5 mouse cellular contexts compared by ENCODE assay signal in the genomic region with DNA sequence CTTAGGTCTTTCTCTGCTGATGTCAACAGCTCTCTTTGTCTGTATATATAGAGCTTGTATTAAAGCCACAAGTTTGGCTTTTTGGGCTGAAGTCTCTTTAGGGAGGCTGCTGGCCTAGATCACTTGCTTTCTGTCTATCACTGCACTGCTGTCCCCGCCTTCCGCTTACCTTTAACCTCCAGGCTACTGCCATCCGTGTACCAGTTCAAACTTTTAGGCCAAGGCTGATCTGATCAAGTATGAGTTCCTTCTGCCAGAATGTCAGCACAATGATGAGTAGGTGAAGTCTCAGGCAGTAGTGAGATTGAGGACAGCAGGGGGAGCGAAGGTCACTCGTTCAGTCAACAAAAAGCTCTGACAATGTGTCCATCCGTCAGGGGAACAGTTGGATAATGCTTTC. TPM values are rescaled to one million over a fixed set of nuclear protein-coding genes. Genes with fewer than 3 reads are reported as not detected.
DNase-seq lines count a peak whose midpoint lies in the region; ATAC-seq and TF ChIP-seq lines count a peak whose summit lies in the region.
"Not testable (repeated sequence)": the region's sequence is repeated elsewhere in the genome, so short reads cannot be mapped to it uniquely, and the experiment has no call there.

No protein-coding gene starts in this region.

- H3K27ac ChIP-seq in liver, adult 2 months (replicated peaks; ENCODE audit: insufficient read depth, low read depth, low read length) = not testable (repeated sequence)
- peak overlapping the region; percentile 76 for H3K27ac ChIP-seq in liver, postnatal 0 days (ENCODE audit: low read depth)

- TF ChIP-seq EP300 in liver, postnatal 0 days (IDR thresholded peaks at IDR 0.05; ENCODE audit: low read depth) = not testable (repeated sequence)

- not testable (repeated sequence) for H3K79me2 ChIP-seq in liver, adult 2 months (ENCODE audit: control insufficient read depth, insufficient read depth, low read length)

- peak; percentile 77 for ATAC-seq in liver, postnatal 0 days

- peak; percentile 19 to 75 for DNase-seq in adrenal gland, adult (ENCODE audit: inconsistent age in 2 of 2, low spot score in 1 of 2)
- peak; percentile 19 for DNase-seq in adrenal gland, adult 8-10 months
- DNase-seq in adrenal gland, postnatal 14 days = peak; percentile 29
- peak; percentile 91 for DNase-seq in liver, adult 2 months (ENCODE audit: extremely low read depth, low read depth, low spot score)
- DNase-seq in liver, postnatal 0 days = not testable (repeated sequence)

- not testable (repeated sequence) for H3K4me2 ChIP-seq in liver, postnatal 0 days (ENCODE audit: low read depth, low read length)

- not testable (repeated sequence) for H3K27me3 ChIP-seq in liver, adult 2 months (ENCODE audit: control insufficient read depth, insufficient read depth, low read length); liver, postnatal 0 days (ENCODE audit: insufficient read depth, low read length)

- TF ChIP-seq POLR2A in liver, adult 2 months (IDR thresholded peaks at IDR 0.05; ENCODE audit: extremely low read depth, insufficient read depth, low read length) = not testable (repeated sequence)

- H3K9ac ChIP-seq in liver, adult 2 months (ENCODE audit: low read depth, low read length); liver, postnatal 0 days (replicated peaks): not testable (repeated sequence)

- H3K4me3 ChIP-seq in liver, adult 2 months (ENCODE audit: insufficient read depth, low read depth, low read length); liver, postnatal 0 days (ENCODE audit: low read depth, low read length): not testable (repeated sequence)

- H3K9me3 ChIP-seq in liver, postnatal 0 days (ENCODE audit: low read length) = not testable (repeated sequence)

- TF ChIP-seq CTCF in liver, adult 2 months (IDR thresholded peaks at IDR 0.05; ENCODE audit: low read depth, low read length); liver, postnatal 0 days (IDR thresholded peaks at IDR 0.05; ENCODE audit: low read depth): not testable (repeated sequence)

- H3K36me3 ChIP-seq in liver, adult 2 months (ENCODE audit: control insufficient read depth, insufficient read depth, low read length); liver, postnatal 0 days (replicated peaks; ENCODE audit: insufficient read depth, low read length): not testable (repeated sequence)

- H3K4me1 ChIP-seq in liver, adult 2 months (ENCODE audit: control insufficient read depth, insufficient read depth, low read length); liver, postnatal 0 days (ENCODE audit: insufficient read depth): not testable (repeated sequence)

- 20% methylated on average over 5 of the region's 6 CpGs for WGBS in liver, adult 2 months
- 57% methylated on average over 3 of the region's 6 CpGs for WGBS in liver, postnatal 0 days (ENCODE audit: insufficient replicate concordance)

RNA-seq across cellular contexts. Expression of gene Mrpl21, which starts 57.4 kb away (rescaled TPM):
- total RNA-seq in adrenal gland, adult 8-10 months (2022) = 10 to 100 TPM; 57.7 to 66.9 (median 65.7) TPM
- total RNA-seq in adrenal gland, postnatal 14 days (2021) = 82.6 and 91.7 TPM in 2 replicates
- total RNA-seq in liver, adult 2 months (2014; rRNA removed) = 35.2 and 41.1 TPM in 2 replicates
- 45.2 and 46.8 TPM in 2 replicates for polyA plus RNA-seq in liver, adult 2 months (2012; rRNA removed)
- 43.9 and 45.5 TPM in 2 replicates for polyA plus RNA-seq in liver, postnatal 0 days (2015; fragmentation: Nextera tagmentation; extraction: Ambion mirVana)

RNA-seq across cellular contexts. Expression of gene Ighmbp2, which starts 57.6 kb away (rescaled TPM):
- 10 to 100 TPM in 1 of 4 experiments, 1 to 10 TPM in 3; 9.5 to 11.7 (median 9.6) TPM for total RNA-seq in adrenal gland, adult 8-10 months (2022)
- 5.7 and 6.8 TPM in 2 replicates for total RNA-seq in adrenal gland, postnatal 14 days (2021)
- total RNA-seq in liver, adult 2 months (2014; rRNA removed) = 1.7 and 1.8 TPM in 2 replicates
- polyA plus RNA-seq in liver, adult 2 months (2012; rRNA removed) = 2.4 and 3.9 TPM in 2 replicates
- polyA plus RNA-seq in liver, postnatal 0 days (2015; fragmentation: Nextera tagmentation; extraction: Ambion mirVana) = 1.4 and 1.8 TPM in 2 replicates
